Mouse (Mus musculus) limb, embryonic 14.5 days (tissue): ENCODE results near the gene Psmb2. TPM values are rescaled to one million over a fixed set of nuclear protein-coding genes. Genes with fewer than 3 reads are reported as not detected.

Experiments
- ATAC-seq: fragments of 200-750 bp; cut with Nextera tagmentation; 2 replicates; pipeline ENCODE4 v1.8.0; 2017; ENCODE audit warnings: low read depth, moderate number of reproducible peaks, moderate TSS enrichment; ENCODE audit not compliant: low FRiP score
- DNase-seq: peaks from one replicate; pipeline ENCODE4 v3.0.0-alpha.2; 2015; ENCODE audit warnings: low spot score
- H3K27ac ChIP-seq: fragments of 300-500 bp; sonication (generic); replicated peaks from 2 replicates; pipeline ENCODE4 v1.5.1; 2014; ENCODE audit warnings: low read depth, mild to moderate bottlenecking, low read length, moderate library complexity, mixed read lengths
- H3K27me3 ChIP-seq: fragments of 300-500 bp; sonication (generic); 2 replicates; pipeline ENCODE4 v1.6.1; 2014; ENCODE audit warnings: low read length, mixed read lengths; ENCODE audit not compliant: control insufficient read depth, insufficient read depth
- H3K36me3 ChIP-seq: fragments of 300-500 bp; sonication (generic); 2 replicates; pipeline ENCODE4 v1.6.1; 2014; ENCODE audit warnings: mild to moderate bottlenecking, low read length, moderate library complexity, mixed read lengths; ENCODE audit not compliant: control insufficient read depth, insufficient read depth
- H3K4me1 ChIP-seq: fragments of 300-500 bp; sonication (generic); 2 replicates; pipeline ENCODE4 v1.6.1; 2014; ENCODE audit warnings: antibody characterized with exemption, low read length, mixed read lengths; ENCODE audit not compliant: control insufficient read depth, insufficient read depth
- H3K4me2 ChIP-seq: fragments of 300-500 bp; sonication (generic); replicated peaks from 2 replicates; pipeline ENCODE4 v1.6.1; 2014; ENCODE audit warnings: low read depth, mild to moderate bottlenecking, low read length, moderate library complexity; ENCODE audit not compliant: severe bottlenecking
- H3K4me3 ChIP-seq: fragments of 300-500 bp; sonication (generic); replicated peaks from 2 replicates; pipeline ENCODE4 v1.5.1; 2014; ENCODE audit warnings: low read length
- H3K9ac ChIP-seq: fragments of 300-500 bp; sonication (generic); 2 replicates; pipeline ENCODE4 v1.6.1; 2014; ENCODE audit warnings: mild to moderate bottlenecking, low read depth, low read length, moderate library complexity; ENCODE audit not compliant: severe bottlenecking
- H3K9me3 ChIP-seq: fragments of 300-500 bp; sonication (generic); 2 replicates; pipeline ENCODE4 v1.6.1; 2016; ENCODE audit warnings: low read length; ENCODE audit not compliant: control insufficient read depth
- POLR2A ChIP-seq: fragments of 200-500 bp; IDR thresholded peaks from 2 replicates; pipeline ENCODE4 v1.8.0; 2012; ENCODE audit warnings: inconsistent platforms, mild to moderate bottlenecking, moderate library complexity, borderline replicate concordance; ENCODE audit not compliant: insufficient read depth, insufficient read length; ENCODE audit errors: extremely low read depth
- WGBS: fragments of 180-500 bp; shearing (Covaris S2); extraction: QIAGEN DNeasy Blood & Tissue Kit; methylation state at CpG from one replicate; pipeline ENCODE4 v1.1.7; 2014; 5-methylcytosine and 5-hydroxymethylcytosine counted together
- polyA plus RNA-seq, 2 experiments: library from polyadenylated mRNA; depleted of rRNA in 1 of 2; stranded (reverse) in 1 of 2; unstranded in 1 of 2; fragments of >200 nt; fragmentation: Nextera tagmentation in 1 of 2; extraction: Ambion mirVana in 1 of 2; gene quantifications; 2 replicates each; pipeline versions ENCODE4 v1.2.1 to v1.2.3; 2012 to 2014

Psmb2 gene
- polyA plus RNA-seq, 2 experiments, result 235 to 500 TPM

- peak within 1 kb of the TSS; percentile 34; the same call in 1 of the 2 replicates for H3K9ac ChIP-seq
- ATAC-seq, result peak; percentile 50; the same call in 1 of the 2 replicates
Measured at GRCm38 (mm10) chr4:126736001-126736414, 58.6 kb downstream of the Psmb2 start, which contains the start of gene Tfap2e. Tfap2e (minus strand) TSS chr4:126736240.

GRCm38 (mm10) chr4:126739966-126740676, 62.7 kb downstream of the Psmb2 start:
- 0 out of 2 replicates have a peak, but pooled peaks cover 2% of the 10 kb centered on the region for H3K4me1 ChIP-seq
- ATAC-seq, result no peak
- WGBS, result 26% methylated on average over 10 of the region's 10 CpGs
- no peak for TF ChIP-seq POLR2A
- H3K4me3 ChIP-seq, result no peak overlapping the region
- no peak overlapping the region for H3K9ac ChIP-seq
- no peaks in the 10 kb centered on the region for H3K9me3 ChIP-seq
- H3K4me2 ChIP-seq, result no peak overlapping the region
- peaks cover 34% of the 10 kb centered on the region for H3K27me3 ChIP-seq
- DNase-seq, result no peak
- no peak overlapping the region for H3K27ac ChIP-seq
- peaks cover 15% of the 10 kb centered on the region for H3K36me3 ChIP-seq

More at GRCm38 (mm10) chr4:126736001-126736414, 58.6 kb downstream of the Psmb2 start, which contains the start of gene Tfap2e:
- Histone ChIP-seq H3K4me1 (0 out of 2 replicates have a peak, but pooled peaks cover 3% of the 10 kb centered on the region), H3K9me3 (no peaks in the 10 kb centered on the region), H3K27me3 (peaks cover 73% of the 10 kb centered on the region), H3K27ac (no peak within 1 kb of the TSS), H3K36me3 (no peaks in the 10 kb centered on the region), H3K4me2 (peak within 1 kb of the TSS; percentile 38), H3K4me3 (peak within 1 kb of the TSS; percentile 28)
- TF ChIP-seq POLR2A, result no peak
- DNase-seq, result peak; percentile 39
- 2% methylated on average over 31 of the region's 32 CpGs for WGBS

- H3K4me2 ChIP-seq, result no peak overlapping the region
- no peak overlapping the region for H3K4me3 ChIP-seq
- peaks cover 28% of the 10 kb centered on the region for H3K36me3 ChIP-seq
- peaks cover 21% of the 10 kb centered on the region for H3K27me3 ChIP-seq
- no peak for TF ChIP-seq POLR2A
- no peaks in the 10 kb centered on the region for H3K9me3 ChIP-seq
- peak; percentile 80 for DNase-seq
- no peak overlapping the region for H3K27ac ChIP-seq
- no peaks in the 10 kb centered on the region for H3K4me1 ChIP-seq
- peak; percentile 69 for ATAC-seq
- H3K9ac ChIP-seq, result 0 out of 2 replicates have a peak overlapping the region, but pooled peaks have one; percentile 12
- 5% methylated on average over 12 of the region's 12 CpGs for WGBS
Measured at GRCm38 (mm10) chr4:126741448-126741847, 64.0 kb downstream of the Psmb2 start.

- Histone ChIP-seq H3K27me3 (peaks cover 8% of the 10 kb centered on the region; the same call in 1 of the 2 replicates), H3K9me3 (no peaks in the 10 kb centered on the region), H3K4me2 (no peak overlapping the region), H3K27ac (no peak overlapping the region), H3K9ac (no peak overlapping the region), H3K36me3 (peaks cover 41% of the 10 kb centered on the region), H3K4me3 (no peak overlapping the region), H3K4me1 (no peaks in the 10 kb centered on the region)
- 38% methylated on average over 2 of the region's 2 CpGs for WGBS
- DNase-seq, result no peak
- no peak for ATAC-seq
- TF ChIP-seq POLR2A, result no peak
Measured at GRCm38 (mm10) chr4:126742976-126743375, 65.5 kb downstream of the Psmb2 start.

GRCm38 (mm10) chr4:126743713-126744112, 66.3 kb downstream of the Psmb2 start:
- Histone ChIP-seq H3K4me1 (no peaks in the 10 kb centered on the region), H3K27ac (no peak overlapping the region), H3K27me3 (peaks cover 2% of the 10 kb centered on the region; the same call in 1 of the 2 replicates), H3K4me3 (no peak overlapping the region), H3K4me2 (no peak overlapping the region), H3K9me3 (no peaks in the 10 kb centered on the region), H3K9ac (no peak overlapping the region), H3K36me3 (peaks cover 48% of the 10 kb centered on the region)
- no peak for TF ChIP-seq POLR2A
- DNase-seq, result no peak
- WGBS, result 6% methylated on average over 11 of the region's 11 CpGs
- no peak for ATAC-seq
